Mouse (Mus musculus): Measurements from ENCODE around the gene Grid2.
A peak's percentile ranks its signal among the peaks of the same experiment; 100 is the strongest.

The Grid2 gene

DNA sequence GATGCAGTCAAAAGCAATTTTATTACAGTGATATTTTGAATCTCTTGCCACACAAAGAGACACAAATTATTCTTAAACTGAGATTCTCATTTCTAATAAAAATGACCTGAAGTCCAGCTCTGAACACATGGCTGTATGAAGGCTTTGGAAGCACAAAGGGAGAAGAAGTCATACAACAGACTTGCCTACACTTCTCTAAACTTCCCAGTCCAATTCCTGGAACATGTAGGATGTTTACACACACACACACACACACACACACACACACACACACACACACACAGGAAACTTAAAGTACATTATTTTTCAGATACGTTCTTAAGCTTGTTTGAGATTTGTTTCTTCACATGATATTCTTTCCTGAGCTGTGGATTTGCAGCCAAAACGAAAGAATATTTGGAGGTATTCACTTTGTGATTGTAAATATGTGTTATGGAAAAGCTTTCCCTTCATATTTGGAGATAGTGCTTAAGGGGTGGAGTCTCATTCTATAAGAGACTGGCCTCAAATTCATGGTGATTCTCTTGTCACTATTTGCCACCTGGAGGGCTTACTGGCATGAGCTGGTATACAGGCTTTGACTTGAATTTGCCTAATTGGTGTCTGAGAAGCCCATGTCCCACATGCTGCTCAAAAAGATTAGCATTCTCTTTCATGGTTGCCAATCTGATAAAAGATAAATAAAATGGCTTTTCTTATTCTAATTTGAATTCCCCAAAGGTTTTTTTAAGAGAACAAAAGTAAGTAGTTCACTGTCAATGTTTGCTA lies 1049.2 kb downstream of the Grid2 start:
- DNase-seq (ENCODE audit: low read depth, low spot score), result no peak

- no peak for DNase-seq (ENCODE audit: low read depth, low spot score)
These were observed 1053.0 kb downstream of the Grid2 start for GRCm38 (mm10) chr6:64308631-64309030.

- DNase-seq (ENCODE audit: low read depth, low spot score), result no peak
These were observed 1057.5 kb downstream of the Grid2 start for GRCm38 (mm10) chr6:64313132-64313531.

- no peak for DNase-seq (ENCODE audit: low read depth, low spot score)
These were observed 1071.3 kb downstream of the Grid2 start for GRCm38 (mm10) chr6:64326936-64327335.

GRCm38 (mm10) chr6:64327876-64328275 lies 1072.2 kb downstream of the Grid2 start:
- no peak for DNase-seq (ENCODE audit: low read depth, low spot score)

DNA sequence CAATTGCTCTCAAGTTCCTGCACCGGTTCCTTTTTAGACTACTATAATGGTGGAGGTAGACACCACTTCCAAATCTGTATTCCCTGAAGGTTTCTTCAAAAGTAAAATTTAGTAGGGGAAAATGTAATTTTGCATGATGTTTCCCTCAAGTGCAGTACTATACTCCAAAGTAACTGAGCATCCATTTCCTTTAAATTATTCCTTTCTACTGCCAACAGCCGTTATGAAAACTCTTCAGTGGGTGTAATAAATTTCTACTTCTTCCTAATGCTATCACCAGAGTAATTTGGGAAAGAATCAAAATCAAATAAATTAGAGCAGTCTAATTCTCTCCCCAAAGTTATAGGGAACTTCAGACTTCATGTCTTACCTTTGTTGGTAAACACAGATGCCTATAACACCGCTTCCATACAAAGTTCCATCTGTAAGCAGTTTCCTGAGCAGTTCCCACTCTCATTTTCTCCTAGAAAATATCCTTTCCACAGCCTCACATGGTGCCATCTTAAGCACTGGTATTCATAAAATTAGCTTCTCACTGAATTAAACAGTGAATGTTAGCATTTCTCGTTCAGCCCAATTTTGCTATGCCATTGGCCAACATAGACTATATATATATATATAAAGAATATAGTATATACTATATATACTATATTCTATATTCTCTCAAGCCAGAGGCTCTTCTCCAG lies 1142.9 kb downstream of the Grid2 start:
- DNase-seq (ENCODE audit: low read depth, low spot score), result no peak

- no peak for DNase-seq (ENCODE audit: low read depth, low spot score)
These were observed 1172.0 kb downstream of the Grid2 start for GRCm38 (mm10) chr6:64427658-64428057.

DNA sequence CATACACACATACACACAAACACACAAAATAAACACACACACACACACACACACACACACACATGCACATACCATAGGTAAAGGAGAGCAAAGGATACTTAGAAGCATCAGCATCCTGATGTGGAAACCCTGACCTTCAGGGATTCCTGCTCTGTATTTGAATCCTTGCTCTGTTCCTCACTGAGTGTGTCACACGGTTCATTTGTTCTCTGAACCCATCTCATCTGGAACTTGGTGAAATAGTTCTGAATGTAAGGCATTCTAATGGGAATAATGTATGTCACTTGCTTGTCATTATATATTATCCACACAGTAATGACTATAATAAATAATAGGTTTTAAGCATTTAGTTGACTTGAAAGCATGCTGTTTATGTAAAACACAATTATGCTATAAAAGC lies 1173.2 kb downstream of the Grid2 start:
- DNase-seq (ENCODE audit: low read depth, low spot score), result no peak

DNA sequence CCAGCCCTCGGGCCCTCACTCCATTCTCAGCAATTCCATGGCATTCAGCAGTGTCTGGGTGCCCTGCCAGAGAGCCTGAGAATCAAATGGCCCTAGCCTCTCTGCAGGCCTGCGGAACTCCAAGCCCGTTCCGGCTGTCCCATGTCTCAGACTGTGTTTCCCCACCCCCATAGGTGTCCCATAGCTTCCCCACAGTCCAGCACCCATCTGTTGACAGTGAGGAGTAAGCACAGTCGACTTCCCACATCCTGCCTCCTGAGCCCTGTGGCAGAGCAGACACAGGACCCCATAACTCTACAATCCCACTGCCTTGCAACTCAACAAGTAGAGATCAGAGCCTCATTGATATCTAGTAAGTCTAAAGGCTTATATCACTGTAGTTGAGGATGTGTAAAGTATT lies 1192.5 kb downstream of the Grid2 start:
- DNase-seq (ENCODE audit: low read depth, low spot score), result no peak

- no peak for DNase-seq (ENCODE audit: low read depth, low spot score)
These were observed 1193.2 kb downstream of the Grid2 start for GRCm38 (mm10) chr6:64448864-64449355.

DNA sequence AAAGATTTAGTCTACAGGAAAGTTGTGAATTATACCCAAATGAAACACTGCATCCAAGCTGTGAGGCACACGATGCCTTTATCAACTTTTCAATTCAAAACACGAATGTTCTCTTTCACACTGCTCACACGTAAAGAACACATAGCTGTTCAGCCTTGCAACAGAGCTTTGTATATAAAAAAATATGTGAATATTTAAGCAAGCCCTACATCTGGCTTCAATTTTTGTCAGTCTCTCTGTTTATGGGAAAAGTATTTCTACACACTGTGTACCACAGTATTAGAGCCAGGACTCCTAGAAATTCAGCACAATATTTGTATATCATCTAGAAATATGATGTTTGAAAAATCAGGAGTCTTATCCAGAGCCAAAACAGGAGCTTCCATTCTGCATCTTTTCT lies 1195.1 kb downstream of the Grid2 start:
- no peak for DNase-seq (ENCODE audit: low read depth, low spot score)

- DNase-seq (ENCODE audit: low read depth, low spot score), result no peak
These were observed 1224.2 kb downstream of the Grid2 start for GRCm38 (mm10) chr6:64479884-64480283.

DNA sequence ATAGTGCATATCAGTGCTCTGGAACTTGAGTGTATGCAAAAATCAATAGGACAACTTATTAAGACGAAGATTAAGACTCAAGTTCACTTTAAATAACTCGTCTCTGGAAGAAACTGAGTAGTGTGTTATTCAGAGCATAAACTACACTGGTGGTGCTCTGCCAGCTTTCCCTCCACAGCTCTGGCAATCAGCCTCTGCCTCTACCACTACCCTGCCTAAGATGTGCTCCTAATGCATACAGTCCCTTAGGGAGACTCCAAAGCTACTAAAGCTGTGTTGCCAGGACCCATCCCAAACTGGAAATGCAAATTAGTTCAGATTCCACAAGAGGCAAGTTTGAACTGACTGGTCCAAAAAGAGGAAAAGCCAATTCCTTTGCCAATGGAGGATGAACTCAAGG lies 1224.9 kb downstream of the Grid2 start:
- DNase-seq (ENCODE audit: low read depth, low spot score), result no peak

GRCm38 (mm10) chr6:64490313-64491067 lies 1234.8 kb downstream of the Grid2 start:
- no peak for DNase-seq (ENCODE audit: low read depth, low spot score)

- no peak for DNase-seq (ENCODE audit: low read depth, low spot score)
These were observed 1248.7 kb downstream of the Grid2 start for GRCm38 (mm10) chr6:64504394-64504793.

GRCm38 (mm10) chr6:64542168-64542567 lies 1286.5 kb downstream of the Grid2 start:
- DNase-seq (ENCODE audit: low read depth, low spot score), result no peak

DNA sequence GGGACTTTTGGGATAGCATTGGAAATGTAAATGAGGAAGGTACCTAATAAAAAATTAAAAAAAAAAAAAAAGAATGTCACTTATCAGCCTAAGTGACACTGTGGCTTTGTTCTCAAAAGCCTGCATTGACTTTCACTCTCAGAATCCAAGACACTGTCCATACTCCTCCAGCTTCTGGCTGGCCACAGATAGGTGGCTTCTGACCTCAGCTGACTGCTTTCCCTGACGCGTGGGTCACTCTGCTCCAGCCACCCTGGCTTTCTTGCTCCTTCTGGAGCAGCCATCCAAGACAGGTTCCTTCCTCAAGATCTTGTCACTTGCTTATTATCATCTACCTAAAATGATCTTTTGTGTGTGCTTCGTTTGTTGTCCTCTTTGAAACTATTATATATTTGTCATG lies 1298.0 kb downstream of the Grid2 start:
- DNase-seq (ENCODE audit: low read depth, low spot score), result no peak

GRCm38 (mm10) chr6:64555220-64555619 lies 1299.5 kb downstream of the Grid2 start:
- DNase-seq (ENCODE audit: low read depth, low spot score), result no peak

GRCm38 (mm10) chr6:64568599-64568998 lies 1312.9 kb downstream of the Grid2 start:
- peak; percentile 11 for DNase-seq (ENCODE audit: low read depth, low spot score)

DNA sequence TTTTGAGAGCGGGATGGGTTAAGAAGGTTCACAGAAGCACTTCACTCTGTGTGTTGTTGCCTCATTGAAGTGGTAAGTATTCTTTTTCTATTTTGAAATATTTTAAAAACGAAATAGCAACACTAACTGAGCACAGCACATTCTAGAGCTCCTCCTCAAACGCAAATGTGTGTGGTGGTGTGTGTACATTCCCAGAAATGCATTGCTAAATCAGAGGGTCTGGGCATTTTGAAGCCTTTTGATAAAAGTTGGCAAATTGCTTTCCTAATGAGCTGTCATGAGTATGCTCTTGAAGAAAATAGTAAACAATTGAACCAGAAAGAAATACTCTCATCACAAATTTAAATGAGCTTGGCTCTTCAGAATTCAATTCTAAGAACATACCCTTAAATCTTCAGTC lies 1325.7 kb downstream of the Grid2 start:
- no peak for DNase-seq (ENCODE audit: low read depth, low spot score)

DNA sequence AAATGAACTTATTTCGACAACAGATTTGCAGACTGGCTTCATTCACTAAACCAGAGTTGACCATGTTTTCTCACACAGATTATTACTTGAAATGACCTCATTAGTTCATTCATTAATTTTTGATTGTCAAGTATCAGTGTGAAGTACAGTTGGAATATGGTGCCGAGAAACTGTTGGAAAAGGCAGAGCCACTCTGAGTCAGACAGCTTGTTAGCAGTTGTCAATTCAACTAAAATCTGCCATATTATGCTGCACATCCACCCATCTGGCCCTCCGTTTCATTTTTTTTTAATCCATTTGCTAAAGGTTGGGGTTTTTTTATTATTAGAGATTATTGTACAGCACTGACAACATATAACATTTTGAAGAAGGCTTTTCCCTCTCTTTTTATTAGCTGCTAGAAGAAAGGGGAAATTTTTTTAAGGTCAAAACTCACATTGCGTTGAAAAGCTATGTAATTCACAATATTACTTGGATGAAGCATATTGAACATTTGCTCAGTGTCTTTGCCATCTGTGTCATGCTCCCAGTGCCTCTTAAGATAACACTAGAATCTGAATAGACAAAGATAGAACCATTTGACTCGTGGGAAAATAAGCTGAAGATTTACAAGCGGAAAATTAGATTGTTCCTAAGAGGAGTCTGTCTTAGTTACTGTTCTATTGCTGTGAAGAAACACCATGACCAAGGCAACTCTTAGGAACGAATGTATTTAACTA lies 1333.0 kb downstream of the Grid2 start:
- DNase-seq (ENCODE audit: low read depth, low spot score), result no peak

- no peak for DNase-seq (ENCODE audit: low read depth, low spot score)
These were observed 1340.6 kb downstream of the Grid2 start for GRCm38 (mm10) chr6:64596261-64596660.

Measured in retina, adult 2 months (tissue).